Mouse (Mus musculus) ES-E14 (cell line): ENCODE data around the gene Cbarp. TPM values are rescaled to one million over a fixed set of nuclear protein-coding genes. Genes with fewer than 3 reads are reported as not detected.
A peak's percentile ranks its signal among the peaks of the same experiment; 100 is the strongest.

Experiments
- DNase-seq: peaks from one replicate; pipeline ENCODE4 v3.0.0-alpha.2; 2013; ENCODE audit warnings: low read depth, low spot score
- H3K27ac ChIP-seq: 2 replicates; pipeline ENCODE4 v1.5.1; 2012; ENCODE audit warnings: low read depth, mild to moderate bottlenecking, low read length, moderate library complexity, mixed read lengths; ENCODE audit not compliant: poor library complexity, insufficient read depth, severe bottlenecking
- H3K36me3 ChIP-seq: 2 replicates; pipeline ENCODE4 v1.6.1; 2012; ENCODE audit warnings: mild to moderate bottlenecking, low read length, moderate library complexity, mixed read lengths; ENCODE audit not compliant: control insufficient read depth, poor library complexity, insufficient read depth, severe bottlenecking
- H3K4me1 ChIP-seq, 2 experiments: fragments of 150-350 bp in 1 of 2; sonication (generic) in 1 of 2; 2 replicates each; pipeline ENCODE4 v1.6.1; 2012; ENCODE audit warnings: low read length in 2 of 2, mild to moderate bottlenecking in 1 of 2, mixed read lengths in 1 of 2; ENCODE audit not compliant: control insufficient read depth in 2 of 2, insufficient read depth in 2 of 2, poor library complexity in 1 of 2
- H3K4me3 ChIP-seq, 2 experiments: fragments of 150-350 bp in 1 of 2; sonication (generic) in 1 of 2; 2 replicates each; pipeline ENCODE4 v1.5.1; 2012; ENCODE audit warnings: low read length in 2 of 2, low read depth in 1 of 2, mild to moderate bottlenecking in 1 of 2, mixed read lengths in 1 of 2; ENCODE audit not compliant: insufficient read depth in 1 of 2, poor library complexity in 1 of 2, severe bottlenecking in 1 of 2
- H3K9ac ChIP-seq: 2 replicates; pipeline ENCODE4 v1.6.1; 2012; ENCODE audit warnings: low read depth, mild to moderate bottlenecking, low read length, mixed read lengths; ENCODE audit not compliant: poor library complexity, insufficient read depth, severe bottlenecking
- H3K9me3 ChIP-seq: fragments of 150-350 bp; sonication (generic); 2 replicates; pipeline ENCODE4 v1.6.1; 2012; ENCODE audit warnings: low read depth, mild to moderate bottlenecking, low read length; ENCODE audit not compliant: control insufficient read depth, insufficient read depth
- CHD2 ChIP-seq: IDR thresholded peaks from 2 replicates; pipeline ENCODE4 v1.6.1; 2014; ENCODE audit warnings: mild to moderate bottlenecking, low read depth, low read length, inconsistent platforms
- HCFC1 ChIP-seq: IDR thresholded peaks from 2 replicates; pipeline ENCODE4 v1.6.1; 2012; ENCODE audit warnings: low read length, inconsistent platforms, borderline replicate concordance; ENCODE audit not compliant: insufficient read depth
- MAFK ChIP-seq: IDR thresholded peaks from 2 replicates; pipeline ENCODE4 v1.6.1; 2014; ENCODE audit warnings: mild to moderate bottlenecking, low read depth, low read length, inconsistent platforms; ENCODE audit not compliant: insufficient read depth
- ZC3H11A ChIP-seq: IDR thresholded peaks from 2 replicates; pipeline ENCODE4 v1.6.1; 2012; ENCODE audit warnings: low read depth, mild to moderate bottlenecking, inconsistent platforms, low read length, borderline replicate concordance
- ZNF384 ChIP-seq: IDR thresholded peaks from 2 replicates; pipeline ENCODE4 v1.6.1; 2012; ENCODE audit warnings: low read depth, low read length, inconsistent platforms
- in situ Hi-C, 2 experiments: fragments of 600-800 bp; cut with MboI; formaldehyde crosslinking; loops; one replicate each; pipeline ENCODE4 v1.15.1; 2025; ENCODE audit warnings: low sequenced_read_pairs in 2 of 2, inconsistent platforms in 1 of 2; ENCODE audit not compliant: unreplicated experiment in 2 of 2
- total RNA-seq: library from RNA; depleted of rRNA; stranded (reverse); fragments of 300-350 nt; gene quantifications from 2 replicates; pipeline ENCODE4 v1.2.3, GENCODE M21; 2012

The Cbarp gene
- total RNA-seq, 1 experiment, result 20.9 TPM

- Histone ChIP-seq H3K9ac (peak within 1 kb of the TSS; percentile 83), H3K27ac (peak within 1 kb of the TSS; percentile 64), H3K36me3 (peaks cover 23% of the 10 kb centered on the region), H3K4me1 (peaks cover 5 to 15% of the 10 kb centered on the region in 2 experiments; a peak in 3 of 4 replicates), H3K9me3 (no peaks in the 10 kb centered on the region), H3K4me3 (peak within 1 kb of the TSS; percentile 71 to 97)
- in situ Hi-C loops, result no loop called here
- TF ChIP-seq CHD2, result no peak
- TF ChIP-seq ZC3H11A, result no peak
- no peak for TF ChIP-seq MAFK
- no peak for TF ChIP-seq ZNF384
- TF ChIP-seq HCFC1, result 0 out of 2 replicates have a peak, but pooled peaks have one; percentile 17
- no peak for DNase-seq
Observed at GRCm38 (mm10) chr10:80138553-80139438, 1.8 kb downstream of the Cbarp start, which contains the start of gene Atp5d. TSS of gene Atp5d (plus strand) at chr10:80138632.

GRCm38 (mm10) chr10:80137626-80138552, 2.7 kb downstream of the Cbarp start:
- H3K4me1 ChIP-seq, result peaks cover 5 to 14% of the 10 kb centered on the region in 2 experiments; a peak in 3 of 4 replicates
- peaks cover 27% of the 10 kb centered on the region for H3K36me3 ChIP-seq
- peak overlapping the region; percentile 48; the same call in 1 of the 2 replicates for H3K27ac ChIP-seq
- DNase-seq, result no peak
- no peaks in the 10 kb centered on the region for H3K9me3 ChIP-seq
- no peak for TF ChIP-seq CHD2
- no peak for TF ChIP-seq MAFK
- no peak for TF ChIP-seq ZC3H11A
- no peak for TF ChIP-seq HCFC1
- no peak for TF ChIP-seq ZNF384
- peak overlapping the region; percentile 83 for H3K9ac ChIP-seq
- in situ Hi-C loops, result no loop called here
- H3K4me3 ChIP-seq, result peak overlapping the region; percentile 71 to 97

- Histone ChIP-seq H3K27ac (no peak overlapping the region), H3K4me3 (peak overlapping the region; percentile 48 to 71), H3K4me1 (peaks cover 5 to 14% of the 10 kb centered on the region in 2 experiments; a peak in 3 of 4 replicates), H3K9ac (peak overlapping the region; percentile 29; the same call in 1 of the 2 replicates), H3K36me3 (peaks cover 33% of the 10 kb centered on the region), H3K9me3 (no peaks in the 10 kb centered on the region)
- no peak for TF ChIP-seq ZNF384
- no peak for TF ChIP-seq ZC3H11A
- TF ChIP-seq MAFK, result no peak
- TF ChIP-seq HCFC1, result no peak
- no peak for TF ChIP-seq CHD2
- in situ Hi-C loops, result no loop called here
- no peak for DNase-seq
Observed at GRCm38 (mm10) chr10:80136952-80137625, 3.5 kb downstream of the Cbarp start.

- no peak overlapping the region for H3K27ac ChIP-seq
Observed at GRCm38 (mm10) chr10:80136179-80136951, 4.3 kb downstream of the Cbarp start.

More at GRCm38 (mm10) chr10:80136179-80136951, 4.3 kb downstream of the Cbarp start:
- DNase-seq, result no peak
- Histone ChIP-seq H3K4me3 (peak overlapping the region; percentile 48 to 71), H3K9me3 (no peaks in the 10 kb centered on the region), H3K4me1 (peaks cover 5 to 16% of the 10 kb centered on the region in 2 experiments; a peak in 3 of 4 replicates), H3K9ac (peak overlapping the region; percentile 29; the same call in 1 of the 2 replicates), H3K36me3 (peaks cover 33% of the 10 kb centered on the region)
- TF ChIP-seq CHD2 (no peak), ZNF384 (no peak), MAFK (no peak), HCFC1 (no peak), ZC3H11A (no peak)
- in situ Hi-C loops, result no loop called here
